Mouse (Mus musculus) spleen, embryonic (tissue): Measurements from ENCODE around the gene Ccdc87.

Experiments
- CTCF ChIA-PET: fragments of 350-600 bp; sonication (Branson Sonifier 250); formaldehyde crosslinking; loops from one replicate; lab custom pipeline; 2022; lab: Charles Lee

Ccdc87 gene

DNA sequence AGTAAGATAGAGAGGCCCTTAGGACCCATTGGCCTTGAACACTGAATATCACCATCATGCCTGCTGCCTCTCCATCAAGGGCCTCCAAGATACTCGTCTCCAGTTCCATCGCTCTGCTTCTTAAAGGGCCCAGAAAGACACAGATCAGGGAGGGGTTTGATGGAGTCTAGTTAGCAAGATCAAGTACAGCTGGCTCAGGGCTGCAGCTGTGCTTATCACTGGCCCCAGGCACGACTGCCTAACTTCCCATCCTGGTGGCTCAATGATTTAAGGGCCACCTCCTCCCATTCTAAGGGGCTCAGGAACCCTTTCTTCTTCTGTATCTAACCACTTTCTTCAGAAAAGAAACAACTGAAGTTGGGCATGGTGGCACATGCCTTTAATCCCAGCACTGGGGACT, 52.6 kb downstream of the Ccdc87 start:
- CTCF ChIA-PET = no interaction called here
